Mouse (Mus musculus): Measurements from ENCODE around the gene G6pc3. TPM values are rescaled to one million over a fixed set of nuclear protein-coding genes. Genes with fewer than 3 reads are reported as not detected.
A peak's percentile ranks its signal among the peaks of the same experiment; 100 is the strongest.

Gene G6pc3
- total and polyA plus RNA-seq, 3 experiments: 44.8 to 89.9 (median 50.6) TPM

GRCm38 (mm10) chr11:102228191-102228545, 38.7 kb downstream of the G6pc3 start:
- peaks cover 3% of the 10 kb centered on the region; the same call in 1 of the 2 replicates for H3K36me3 ChIP-seq (ENCODE audit: control insufficient read depth, insufficient read depth, low read length)
- H3K27me3 ChIP-seq (ENCODE audit: control insufficient read depth, insufficient read depth, low read length): no peaks in the 10 kb centered on the region
- peak in 1 of 2 experiments; percentile 23 for DNase-seq
- peak overlapping the region; percentile 40 for H3K27ac ChIP-seq
- H3K4me3 ChIP-seq: peak overlapping the region; percentile 17; the same call in 1 of the 2 replicates
- 35% methylated on average over 9 of the region's 9 CpGs for WGBS
- no peak for TF ChIP-seq CTCF (IDR thresholded peaks at IDR 0.05)
- no peak for TF ChIP-seq POLR2A (IDR thresholded peaks at IDR 0.05; ENCODE audit: insufficient read depth, low read depth, low read length)
- no peak for TF ChIP-seq EP300 (IDR thresholded peaks at IDR 0.05; ENCODE audit: insufficient read depth, low read depth, low read length)
- H3K9ac ChIP-seq (ENCODE audit: low read depth, low read length): 0 out of 2 replicates have a peak overlapping the region, but pooled peaks have one; percentile 1
- H3K79me2 ChIP-seq (replicated peaks; ENCODE audit: control insufficient read depth, insufficient read depth, low read length): peaks cover 5% of the 10 kb centered on the region; the same call in 1 of the 2 replicates
- peaks cover 31% of the 10 kb centered on the region for H3K4me1 ChIP-seq (ENCODE audit: control insufficient read depth, insufficient read depth, low read length)
- intact Hi-C loops (cut with DNase I): loop anchor here (2.0 kb wide), 1 partner anchor 43 kb away; the partner anchor contains the start of gene Lsm12

- peak overlapping the region; percentile 91 for H3K9ac ChIP-seq (ENCODE audit: low read depth, low read length)
- intact Hi-C loops (cut with DNase I): loop anchor here (2.0 kb wide), 1 partner anchor 44 kb away; the partner anchor contains the start of gene Lsm12
- TF ChIP-seq CTCF (IDR thresholded peaks at IDR 0.05) (no peak), EP300 (IDR thresholded peaks at IDR 0.05; ENCODE audit: insufficient read depth, low read depth, low read length) (no peak), POLR2A (IDR thresholded peaks at IDR 0.05; ENCODE audit: insufficient read depth, low read depth, low read length) (no peak)
- H3K27me3 ChIP-seq (ENCODE audit: control insufficient read depth, insufficient read depth, low read length): no peaks in the 10 kb centered on the region
- DNase-seq: peak in 1 of 2 experiments; percentile 25
- peak overlapping the region; percentile 89 for H3K4me3 ChIP-seq
- 11% methylated on average over 7 of the region's 7 CpGs for WGBS
- H3K79me2 ChIP-seq (replicated peaks; ENCODE audit: control insufficient read depth, insufficient read depth, low read length): peaks cover 5% of the 10 kb centered on the region; the same call in 1 of the 2 replicates
- H3K27ac ChIP-seq: peak overlapping the region; percentile 96
- peaks cover 3% of the 10 kb centered on the region; the same call in 1 of the 2 replicates for H3K36me3 ChIP-seq (ENCODE audit: control insufficient read depth, insufficient read depth, low read length)
- H3K4me1 ChIP-seq (ENCODE audit: control insufficient read depth, insufficient read depth, low read length): peaks cover 30% of the 10 kb centered on the region
Observed at GRCm38 (mm10) chr11:102228646-102229268, 39.3 kb downstream of the G6pc3 start.

GRCm38 (mm10) chr11:102229331-102229953, 40.0 kb downstream of the G6pc3 start:
- H3K27me3 ChIP-seq (ENCODE audit: control insufficient read depth, insufficient read depth, low read length): no peaks in the 10 kb centered on the region
- intact Hi-C loops (cut with DNase I): loop anchor here (2.0 kb wide), 1 partner anchor 45 kb away; the partner anchor contains the start of gene Lsm12
- peak in 1 of 2 experiments; percentile 64 for DNase-seq
- H3K79me2 ChIP-seq (replicated peaks; ENCODE audit: control insufficient read depth, insufficient read depth, low read length): peaks cover 2% of the 10 kb centered on the region; the same call in 1 of the 2 replicates
- peak overlapping the region; percentile 91 for H3K9ac ChIP-seq (ENCODE audit: low read depth, low read length)
- H3K36me3 ChIP-seq (ENCODE audit: control insufficient read depth, insufficient read depth, low read length): no peaks in the 10 kb centered on the region
- H3K27ac ChIP-seq: peak overlapping the region; percentile 96
- no peak for TF ChIP-seq POLR2A (IDR thresholded peaks at IDR 0.05; ENCODE audit: insufficient read depth, low read depth, low read length)
- no peak for TF ChIP-seq EP300 (IDR thresholded peaks at IDR 0.05; ENCODE audit: insufficient read depth, low read depth, low read length)
- peak; percentile 22 for TF ChIP-seq CTCF (IDR thresholded peaks at IDR 0.05)
- whole genome bisulfite sequencing: 1% methylated on average over 45 of the region's 47 CpGs
- H3K4me3 ChIP-seq: peak overlapping the region; percentile 89
- H3K4me1 ChIP-seq (ENCODE audit: control insufficient read depth, insufficient read depth, low read length): peaks cover 25% of the 10 kb centered on the region

DNA sequence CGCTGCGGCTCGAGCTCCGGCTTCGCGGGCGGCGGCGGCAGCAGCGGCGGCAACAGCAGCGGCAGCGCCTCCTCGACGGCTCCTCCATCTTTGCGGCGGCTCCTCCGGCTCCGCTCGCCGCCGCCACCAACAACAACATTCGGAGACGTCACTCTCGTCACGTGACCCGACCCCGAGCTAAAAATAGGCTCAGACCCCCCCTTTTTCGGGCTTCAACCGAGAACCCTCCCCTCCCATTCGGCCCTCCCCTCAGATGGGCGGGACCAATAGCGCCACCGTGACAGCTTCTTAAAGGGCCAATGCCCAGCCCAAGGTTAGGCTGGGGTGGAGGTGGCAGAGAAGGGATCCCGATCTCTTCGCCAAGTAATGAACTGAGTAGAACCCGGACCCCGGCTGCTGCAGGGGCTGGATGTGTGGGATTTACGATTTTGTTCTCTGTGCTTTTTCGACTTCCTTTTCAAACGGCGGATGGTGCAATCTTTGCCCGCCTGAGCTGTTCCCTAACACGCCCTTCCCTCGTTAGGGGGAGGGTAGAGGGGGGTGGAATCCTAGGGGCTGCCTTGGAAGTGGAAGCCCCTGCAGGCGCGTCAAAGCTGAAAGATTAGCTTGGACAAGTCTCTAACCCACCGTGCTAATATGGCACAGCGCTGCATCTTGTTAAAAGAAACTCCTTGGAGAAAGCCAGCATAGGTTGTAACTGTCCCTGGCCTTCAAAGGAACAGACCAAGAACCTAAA, 40.8 kb downstream of the G6pc3 start, which contains the start of gene Hdac5:
TSS of gene Hdac5 (minus strand) at position 161 of the 736 bp plus-strand sequence.
- WGBS: under 1% methylated on average over 43 of the region's 49 CpGs

DNA sequence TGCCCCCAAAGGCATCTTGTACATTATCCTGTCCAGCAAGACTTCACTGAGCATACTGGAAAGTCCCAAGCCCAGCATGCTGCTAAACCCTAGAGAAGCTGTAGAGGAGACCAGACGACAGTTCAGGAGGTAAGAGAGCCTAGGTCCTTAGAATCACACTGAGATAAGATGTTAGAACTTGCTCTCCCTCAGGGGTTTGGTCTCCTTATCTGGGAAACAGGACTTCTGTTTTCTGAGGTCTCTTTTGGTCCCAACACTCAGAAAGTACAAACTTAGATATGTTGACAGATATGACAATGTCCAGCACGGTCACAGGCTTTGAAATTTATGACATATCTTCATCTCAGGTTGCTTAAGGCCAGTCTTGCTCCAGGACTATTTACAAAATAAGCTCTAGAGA, 46.6 kb downstream of the G6pc3 start:
- no peak for TF ChIP-seq POLR2A (IDR thresholded peaks at IDR 0.05; ENCODE audit: insufficient read depth, low read depth, low read length)
- no peak for TF ChIP-seq CTCF (IDR thresholded peaks at IDR 0.05)
- TF ChIP-seq EP300 (IDR thresholded peaks at IDR 0.05; ENCODE audit: insufficient read depth, low read depth, low read length): no peak
- no peak overlapping the region for H3K9ac ChIP-seq (ENCODE audit: low read depth, low read length)
- H3K4me3 ChIP-seq: no peak overlapping the region
- 53% methylated on average over 2 of the region's 2 CpGs for WGBS
- no peaks in the 10 kb centered on the region for H3K27me3 ChIP-seq (ENCODE audit: control insufficient read depth, insufficient read depth, low read length)
- no peak overlapping the region for H3K27ac ChIP-seq
- H3K36me3 ChIP-seq (ENCODE audit: control insufficient read depth, insufficient read depth, low read length): no peaks in the 10 kb centered on the region
- intact Hi-C loops (cut with DNase I): no loop called here
- no peaks in the 10 kb centered on the region for H3K4me1 ChIP-seq (ENCODE audit: control insufficient read depth, insufficient read depth, low read length)
- DNase-seq: no peak
- no peaks in the 10 kb centered on the region for H3K79me2 ChIP-seq (replicated peaks; ENCODE audit: control insufficient read depth, insufficient read depth, low read length)

More for the DNA sequence above, 40.8 kb downstream of the G6pc3 start, which contains the start of gene Hdac5:
- DNase-seq: peak; percentile 97
- H3K79me2 ChIP-seq (replicated peaks; ENCODE audit: control insufficient read depth, insufficient read depth, low read length): peaks cover 2% of the 10 kb centered on the region; the same call in 1 of the 2 replicates
- H3K36me3 ChIP-seq (ENCODE audit: control insufficient read depth, insufficient read depth, low read length): no peaks in the 10 kb centered on the region
- peak within 1 kb of the TSS; percentile 89 for H3K4me3 ChIP-seq
- no peaks in the 10 kb centered on the region for H3K27me3 ChIP-seq (ENCODE audit: control insufficient read depth, insufficient read depth, low read length)
- peaks cover 20% of the 10 kb centered on the region for H3K4me1 ChIP-seq (ENCODE audit: control insufficient read depth, insufficient read depth, low read length)
- H3K9ac ChIP-seq (ENCODE audit: low read depth, low read length): peak within 1 kb of the TSS; percentile 91
- peak within 1 kb of the TSS; percentile 96 for H3K27ac ChIP-seq
- no peak; the same call in 1 of the 2 replicates for TF ChIP-seq EP300 (IDR thresholded peaks at IDR 0.05; ENCODE audit: insufficient read depth, low read depth, low read length)
- peak; percentile 11; the same call in 1 of the 2 replicates for TF ChIP-seq CTCF (IDR thresholded peaks at IDR 0.05)
- peak; percentile 86 for TF ChIP-seq POLR2A (IDR thresholded peaks at IDR 0.05; ENCODE audit: insufficient read depth, low read depth, low read length)
- intact Hi-C loops (cut with DNase I): no loop called here

Data from heart, adult 2 months (tissue).